Comparison of ENCODE assay signal across 28 mouse cellular contexts in the genomic region with DNA sequence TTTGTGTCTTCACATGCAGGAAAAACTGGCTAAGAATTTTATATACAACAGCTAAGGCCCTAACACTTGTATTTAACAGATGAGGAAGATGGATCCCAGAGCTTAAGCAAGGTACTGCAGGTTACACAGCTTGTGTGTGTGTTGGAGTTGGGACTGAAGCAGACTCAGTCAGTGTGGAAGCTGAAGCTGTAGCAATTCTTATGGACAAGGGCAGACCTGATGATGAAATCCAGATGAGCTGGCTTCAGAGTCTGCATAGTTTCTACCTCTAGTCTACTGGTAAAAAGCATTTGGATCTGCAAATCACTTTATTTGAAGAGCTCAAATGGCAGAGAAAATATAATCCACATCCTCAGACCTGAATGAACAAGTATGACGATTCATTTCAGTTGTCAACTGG.
DNase-seq lines count a peak whose midpoint lies in the region; ATAC-seq and TF ChIP-seq lines count a peak whose summit lies in the region.
"Had no signal": no experiment of that assay in that cellular context is flagged by ENCODE, and none has a peak within 500 bp of the region (broad histone marks: within the 10 kb centered on the region; RNA-seq: fewer than 3 reads in every experiment).

No protein-coding gene starts in this region.

- H3K9ac ChIP-seq in limb, embryonic 14.5 days (ENCODE audit: low read depth, low read length, severe bottlenecking): no peak overlapping the region
- H3K9ac ChIP-seq: embryonic facial prominence, embryonic 12.5 days; forebrain, postnatal 0 days; heart, embryonic 13.5 days; hindbrain, embryonic 14.5 days had no signal

- no peak for TF ChIP-seq POLR2A in embryonic fibroblast, embryonic 13.5 days (IDR thresholded peaks at IDR 0.05; ENCODE audit: low read depth, low read length)
- TF ChIP-seq POLR2A in limb, embryonic 14.5 days (IDR thresholded peaks at IDR 0.05; ENCODE audit: borderline replicate concordance, extremely low read depth, insufficient read depth, insufficient read length): no peak

- peaks cover 3% of the 10 kb centered on the region for H3K4me1 ChIP-seq in embryonic fibroblast, embryonic 13.5 days (ENCODE audit: control insufficient read depth, insufficient read depth, low read length)
- no peaks in the 10 kb centered on the region for H3K4me1 ChIP-seq in limb, embryonic 14.5 days (ENCODE audit: control insufficient read depth, insufficient read depth, low read length)
- H3K4me1 ChIP-seq: embryonic facial prominence, embryonic 12.5 days; heart, embryonic 10.5 days; heart, embryonic 13.5 days had no signal

- 0 out of 2 replicates have a peak, but pooled peaks cover 3% of the 10 kb centered on the region for H3K9me3 ChIP-seq in limb, embryonic 14.5 days (ENCODE audit: control insufficient read depth, low read length)
- H3K9me3 ChIP-seq: heart, embryonic 10.5 days had no signal

- no peaks in the 10 kb centered on the region for H3K36me3 ChIP-seq in limb, embryonic 14.5 days (ENCODE audit: control insufficient read depth, insufficient read depth, low read length)
- H3K36me3 ChIP-seq: embryonic facial prominence, embryonic 12.5 days; heart, embryonic 10.5 days; heart, embryonic 13.5 days had no signal

- DNase-seq in 3T3-L1 (ENCODE audit: low read depth, low spot score) (peak; percentile 74), NIH3T3 (ENCODE audit: low read depth) (peak; percentile 81)
- DNase-seq in limb, embryonic 14.5 days (ENCODE audit: low spot score): peak; percentile 58
- DNase-seq in gastrocnemius, postnatal 14 days: no peak
- DNase-seq in urinary bladder, postnatal 36 days (ENCODE audit: low spot score in 2 of 2): no peak
- DNase-seq in spleen, postnatal 4 days (ENCODE audit: low spot score in 2 of 2): no peak
- DNase-seq: adrenal gland, adult 2 months; adrenal gland, postnatal 14 days; cerebellum, adult 11 months; cerebellum, adult 2 months; cerebellum, adult 9-11 months; cerebellum, postnatal 25 days; embryo, embryonic 11 days; forebrain, postnatal 0 days; gastrocnemius, postnatal 36 days; heart, adult 2 months; heart, postnatal 14 days; heart, postnatal 4 days had no signal

- no peak for TF ChIP-seq CTCF in embryonic fibroblast, embryonic 13.5 days (IDR thresholded peaks at IDR 0.05; ENCODE audit: borderline replicate concordance, insufficient read depth, low read length)

- H3K4me3 ChIP-seq in embryonic fibroblast, embryonic 13.5 days (ENCODE audit: insufficient read depth, low read length): no peak overlapping the region
- H3K4me3 ChIP-seq in limb, embryonic 14.5 days (replicated peaks; ENCODE audit: low read length): no peak overlapping the region
- H3K4me3 ChIP-seq: embryonic facial prominence, embryonic 12.5 days; heart, adult 2 months; heart, embryonic 10.5 days; heart, embryonic 13.5 days had no signal

- intact Hi-C loops in gastrocnemius, postnatal 14 days (cut with DNase I; ENCODE audit: low total_unique reads): no loop called here

- 52% methylated on average over 1 of the region's 1 CpGs for WGBS in limb, embryonic 14.5 days

- 0 out of 2 replicates have a peak, but pooled peaks have one; percentile 30 for ATAC-seq in limb, embryonic 14.5 days (ENCODE audit: low FRiP score, low read depth)
- ATAC-seq: forebrain, embryonic 14.5 days; forebrain, postnatal 0 days; hindbrain, postnatal 0 days; inflammation-experienced regulatory T-cells, adult 6 months; intestine, postnatal 0 days; Patski had no signal

- no peak overlapping the region for H3K4me2 ChIP-seq in limb, embryonic 14.5 days (replicated peaks; ENCODE audit: low read depth, low read length, severe bottlenecking)
- H3K4me2 ChIP-seq: embryonic facial prominence, embryonic 12.5 days; heart, embryonic 13.5 days; hindbrain, embryonic 14.5 days had no signal

- no peaks in the 10 kb centered on the region for H3K27me3 ChIP-seq in limb, embryonic 14.5 days (ENCODE audit: control insufficient read depth, insufficient read depth, low read length)
- H3K27me3 ChIP-seq: embryonic facial prominence, embryonic 12.5 days; heart, embryonic 13.5 days; Patski had no signal

- peak overlapping the region; percentile 74 for H3K27ac ChIP-seq in embryonic fibroblast, embryonic 13.5 days (ENCODE audit: insufficient read depth, low read length)
- no peak overlapping the region for H3K27ac ChIP-seq in limb, embryonic 14.5 days (replicated peaks; ENCODE audit: low read depth, low read length)
- H3K27ac ChIP-seq: embryonic facial prominence, embryonic 12.5 days; heart, adult 2 months; heart, embryonic 10.5 days; heart, embryonic 13.5 days; hindbrain, embryonic 14.5 days; hindbrain, postnatal 0 days had no signal

Comparison
In these comparisons a context has a peak if more than half of its experiments do, and no peak if none do; other contexts are left out.
1. DNase-seq: peak in 3T3-L1 (single experiment), NIH3T3 (single experiment) and limb, embryonic 14.5 days (single experiment); none in gastrocnemius, postnatal 14 days (single experiment), urinary bladder, postnatal 36 days (0 of 2) and spleen, postnatal 4 days (0 of 2).